Mouse (Mus musculus) hindbrain, postnatal 0 days (tissue): ENCODE results near the gene Tec. TPM values are rescaled to one million over a fixed set of nuclear protein-coding genes. Genes with fewer than 3 reads are reported as not detected.

ENCODE experiments used
- ATAC-seq: fragments of 200-750 bp; cut with Nextera tagmentation; 2 replicates; pipeline ENCODE4 v1.8.0; 2017; ENCODE audit warnings: mild to moderate bottlenecking, moderate TSS enrichment, moderate library complexity
- DNase-seq: peaks from one replicate; pipeline ENCODE4 v3.0.0-alpha.2; 2015; ENCODE audit warnings: low spot score
- H3K27ac ChIP-seq: fragments of 300-500 bp; sonication (generic); 2 replicates; pipeline ENCODE4 v1.5.1; 2014; ENCODE audit warnings: mild to moderate bottlenecking
- H3K27me3 ChIP-seq: fragments of 300-500 bp; sonication (generic); 2 replicates; pipeline ENCODE4 v1.6.1; 2014; ENCODE audit warnings: low read length, mixed read lengths; ENCODE audit not compliant: insufficient read depth
- H3K36me3 ChIP-seq: fragments of 300-500 bp; sonication (generic); 2 replicates; pipeline ENCODE4 v1.6.1; 2014; ENCODE audit warnings: low read length, mixed read lengths; ENCODE audit not compliant: insufficient read depth
- H3K4me1 ChIP-seq: fragments of 300-500 bp; sonication (generic); 2 replicates; pipeline ENCODE4 v1.6.1; 2014; ENCODE audit warnings: antibody characterized with exemption, low read length, mixed read lengths; ENCODE audit not compliant: insufficient read depth
- H3K4me2 ChIP-seq: fragments of 300-500 bp; sonication (generic); 2 replicates; pipeline ENCODE4 v1.6.1; 2014; ENCODE audit warnings: low read depth, mild to moderate bottlenecking, low read length, moderate library complexity, mixed read lengths
- H3K4me3 ChIP-seq: fragments of 300-500 bp; sonication (generic); 2 replicates; pipeline ENCODE4 v1.5.1; 2014; ENCODE audit warnings: low read length
- H3K9ac ChIP-seq: fragments of 300-500 bp; sonication (generic); replicated peaks from 2 replicates; pipeline ENCODE4 v1.6.1; 2014; ENCODE audit warnings: mild to moderate bottlenecking, low read length, moderate library complexity, mixed read lengths
- H3K9me3 ChIP-seq: fragments of 300-500 bp; sonication (generic); 2 replicates; pipeline ENCODE4 v1.6.1; 2016; ENCODE audit warnings: low read length, mixed read lengths
- CTCF ChIP-seq: IDR thresholded peaks from 2 replicates; pipeline ENCODE4 v1.5.1; 2016; ENCODE audit warnings: antibody characterized with exemption, control low read depth, low read depth
- WGBS: fragments of 180-500 bp; shearing (Covaris S2); extraction: QIAGEN DNeasy Blood & Tissue Kit; methylation state at CpG from one replicate; pipeline ENCODE4 v1.1.7; 2014; 5-methylcytosine and 5-hydroxymethylcytosine counted together
- polyA plus RNA-seq: library from polyadenylated mRNA; unstranded; fragments of >200 nt; fragmentation: Nextera tagmentation; extraction: Ambion mirVana; gene quantifications from 2 replicates; pipeline ENCODE4 v1.2.1, GENCODE M21; 2015
- total RNA-seq: library from RNA; depleted of rRNA; stranded (reverse); fragments of >200 nt; gene quantifications from 2 replicates; pipeline ENCODE4 v1.2.3, GENCODE M21; 2014

Tec gene
- total and polyA plus RNA-seq, 2 experiments from 2014 or later, result 3.0 to 3.6 TPM

GRCm38 (mm10) chr5:72776127-72776526 lies 92.2 kb downstream of the Tec start:
- Histone ChIP-seq H3K27me3 (no peaks in the 10 kb centered on the region), H3K9me3 (no peaks in the 10 kb centered on the region), H3K36me3 (no peaks in the 10 kb centered on the region), H3K9ac (no peak overlapping the region), H3K27ac (no peak overlapping the region; the same call in 1 of the 2 replicates), H3K4me2 (no peak overlapping the region), H3K4me3 (no peak overlapping the region), H3K4me1 (no peaks in the 10 kb centered on the region)
- 91% methylated on average over 2 of the region's 2 CpGs for WGBS
- ATAC-seq (no peak), DNase-seq (no peak)
- TF ChIP-seq CTCF, result no peak

- H3K9ac ChIP-seq, result no peak overlapping the region
- no peaks in the 10 kb centered on the region for H3K27me3 ChIP-seq
- no peak for TF ChIP-seq CTCF
- no peak for DNase-seq
- no peak overlapping the region for H3K4me2 ChIP-seq
- WGBS, result 76% methylated on average over 6 of the region's 6 CpGs
- H3K9me3 ChIP-seq, result no peaks in the 10 kb centered on the region
- no peaks in the 10 kb centered on the region for H3K4me1 ChIP-seq
- no peaks in the 10 kb centered on the region for H3K36me3 ChIP-seq
- no peak for ATAC-seq
- H3K27ac ChIP-seq, result no peak overlapping the region
- no peak overlapping the region for H3K4me3 ChIP-seq
Measured at GRCm38 (mm10) chr5:72769841-72770240, 98.4 kb downstream of the Tec start.

- Histone ChIP-seq H3K4me3 (no peak overlapping the region), H3K4me1 (no peaks in the 10 kb centered on the region), H3K36me3 (no peaks in the 10 kb centered on the region), H3K4me2 (no peak overlapping the region), H3K27me3 (no peaks in the 10 kb centered on the region), H3K27ac (no peak overlapping the region), H3K9ac (no peak overlapping the region), H3K9me3 (no peaks in the 10 kb centered on the region)
- ATAC-seq, result no peak
- no peak for DNase-seq
- 86% methylated on average over 5 of the region's 5 CpGs for WGBS
- no peak for TF ChIP-seq CTCF
Measured at GRCm38 (mm10) chr5:72763546-72763945, 104.7 kb downstream of the Tec start.

GRCm38 (mm10) chr5:72763025-72763424 lies 105.3 kb downstream of the Tec start:
- no peak for DNase-seq
- H3K4me3 ChIP-seq, result no peak overlapping the region
- WGBS, result 67% methylated on average over 3 of the region's 3 CpGs
- no peak overlapping the region for H3K4me2 ChIP-seq
- no peak overlapping the region for H3K27ac ChIP-seq
- no peaks in the 10 kb centered on the region for H3K9me3 ChIP-seq
- no peaks in the 10 kb centered on the region for H3K36me3 ChIP-seq
- no peak for ATAC-seq
- H3K27me3 ChIP-seq, result no peaks in the 10 kb centered on the region
- H3K4me1 ChIP-seq, result no peaks in the 10 kb centered on the region
- no peak for TF ChIP-seq CTCF
- H3K9ac ChIP-seq, result no peak overlapping the region

- no peak overlapping the region for H3K27ac ChIP-seq
- H3K9me3 ChIP-seq, result no peaks in the 10 kb centered on the region
- no peak for TF ChIP-seq CTCF
- DNase-seq, result peak; percentile 21
- no peaks in the 10 kb centered on the region for H3K36me3 ChIP-seq
- no peak overlapping the region for H3K4me2 ChIP-seq
- 33% methylated on average over 5 of the region's 5 CpGs for WGBS
- no peak overlapping the region for H3K4me3 ChIP-seq
- no peaks in the 10 kb centered on the region for H3K27me3 ChIP-seq
- no peak for ATAC-seq
- no peaks in the 10 kb centered on the region for H3K4me1 ChIP-seq
- H3K9ac ChIP-seq, result no peak overlapping the region
Measured at GRCm38 (mm10) chr5:72761758-72762157, 106.5 kb downstream of the Tec start.

- Histone ChIP-seq H3K4me2 (no peak overlapping the region), H3K27me3 (no peaks in the 10 kb centered on the region), H3K27ac (no peak overlapping the region), H3K9me3 (no peaks in the 10 kb centered on the region), H3K4me3 (no peak overlapping the region), H3K36me3 (no peaks in the 10 kb centered on the region), H3K9ac (no peak overlapping the region), H3K4me1 (no peaks in the 10 kb centered on the region)
- WGBS, result 73% methylated on average over 5 of the region's 5 CpGs
- no peak for ATAC-seq
- DNase-seq, result no peak
- no peak for TF ChIP-seq CTCF
Measured at GRCm38 (mm10) chr5:72761237-72761636, 107.0 kb downstream of the Tec start.

GRCm38 (mm10) chr5:72758925-72759924 lies 109.1 kb downstream of the Tec start:
- ATAC-seq (0 out of 2 replicates have a peak, but pooled peaks have one; percentile 67), DNase-seq (peak; percentile 58)
- no peak overlapping the region for H3K27ac ChIP-seq
- no peaks in the 10 kb centered on the region for H3K27me3 ChIP-seq
- no peak overlapping the region for H3K9ac ChIP-seq
- no peaks in the 10 kb centered on the region for H3K4me1 ChIP-seq
- peak; percentile 71 for TF ChIP-seq CTCF
- H3K4me3 ChIP-seq, result no peak overlapping the region
- WGBS, result 76% methylated on average over 13 of the region's 13 CpGs
- H3K4me2 ChIP-seq, result no peak overlapping the region
- no peaks in the 10 kb centered on the region for H3K9me3 ChIP-seq
- H3K36me3 ChIP-seq, result no peaks in the 10 kb centered on the region
